Mouse (Mus musculus): ENCODE data around the gene Cdv3. TPM values are rescaled to one million over a fixed set of nuclear protein-coding genes. Genes with fewer than 3 reads are reported as not detected.

The Cdv3 gene
- total RNA-seq, 1 experiment = 233 TPM

DNA sequence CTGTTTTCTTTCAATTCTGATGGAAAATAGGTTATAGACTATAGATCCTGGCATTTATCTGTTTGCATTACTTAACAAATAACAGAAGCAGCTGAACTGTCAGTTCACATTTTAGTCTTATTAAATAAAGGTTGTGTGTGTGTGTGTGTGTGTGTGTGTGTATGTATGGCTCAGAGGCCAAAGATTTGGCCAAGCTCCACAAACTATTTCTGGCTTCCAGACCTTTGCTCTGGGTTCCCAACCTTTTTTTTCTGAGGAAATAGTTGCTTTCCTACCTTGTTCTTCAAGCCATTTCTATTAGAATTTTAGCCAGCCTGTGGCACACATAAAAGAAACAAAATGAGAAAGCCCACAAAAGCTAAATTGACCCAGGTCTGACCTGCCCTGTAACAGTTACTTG, 16.8 kb downstream of the Cdv3 start:
- Histone ChIP-seq H3K4me1 (ENCODE audit: control insufficient read depth in 2 of 2, insufficient read depth in 2 of 2, low read length in 2 of 2, poor library complexity in 1 of 2) (no peaks in the 10 kb centered on the region), H3K9ac (ENCODE audit: insufficient read depth, low read depth, low read length, poor library complexity, severe bottlenecking) (no peak overlapping the region), H3K36me3 (ENCODE audit: control insufficient read depth, insufficient read depth, low read length, poor library complexity, severe bottlenecking) (peaks cover 20% of the 10 kb centered on the region), H3K27ac (ENCODE audit: insufficient read depth, low read depth, low read length, poor library complexity, severe bottlenecking) (no peak overlapping the region), H3K9me3 (ENCODE audit: control insufficient read depth, insufficient read depth, low read depth, low read length) (no peaks in the 10 kb centered on the region), H3K4me3 (ENCODE audit: insufficient read depth in 1 of 2, low read depth in 1 of 2, low read length in 2 of 2, poor library complexity in 1 of 2, severe bottlenecking in 1 of 2) (no peak overlapping the region)
- in situ Hi-C loops (cut with MboI; ENCODE audit: low sequenced_read_pairs in 2 of 2, unreplicated experiment in 2 of 2) = loop anchor here in 1 of 2 experiments (25.0 kb wide), 1 partner anchor 839 kb away; no protein-coding TSS in a partner anchor
- no peak for DNase-seq (ENCODE audit: low read depth, low spot score)
- TF ChIP-seq CHD2 (IDR thresholded peaks at IDR 0.05; ENCODE audit: low read depth, low read length) (no peak), ZC3H11A (IDR thresholded peaks at IDR 0.05; ENCODE audit: borderline replicate concordance, low read depth, low read length) (no peak), HCFC1 (IDR thresholded peaks at IDR 0.05; ENCODE audit: borderline replicate concordance, insufficient read depth, low read length) (no peak), ZNF384 (IDR thresholded peaks at IDR 0.05; ENCODE audit: low read depth, low read length) (no peak), MAFK (IDR thresholded peaks at IDR 0.05; ENCODE audit: insufficient read depth, low read depth, low read length) (no peak)

GRCm38 (mm10) chr9:103347996-103348490, 17.6 kb downstream of the Cdv3 start:
- no peaks in the 10 kb centered on the region for H3K9me3 ChIP-seq (ENCODE audit: control insufficient read depth, insufficient read depth, low read depth, low read length)
- in situ Hi-C loops (cut with MboI; ENCODE audit: low sequenced_read_pairs in 2 of 2, unreplicated experiment in 2 of 2) = loop anchor here in 1 of 2 experiments (25.0 kb wide), 1 partner anchor 839 kb away; no protein-coding TSS in a partner anchor
- peaks cover 25% of the 10 kb centered on the region for H3K36me3 ChIP-seq (ENCODE audit: control insufficient read depth, insufficient read depth, low read length, poor library complexity, severe bottlenecking)
- TF ChIP-seq MAFK (IDR thresholded peaks at IDR 0.05; ENCODE audit: insufficient read depth, low read depth, low read length) (no peak), ZC3H11A (IDR thresholded peaks at IDR 0.05; ENCODE audit: borderline replicate concordance, low read depth, low read length) (no peak), HCFC1 (IDR thresholded peaks at IDR 0.05; ENCODE audit: borderline replicate concordance, insufficient read depth, low read length) (no peak), ZNF384 (IDR thresholded peaks at IDR 0.05; ENCODE audit: low read depth, low read length) (no peak), CHD2 (IDR thresholded peaks at IDR 0.05; ENCODE audit: low read depth, low read length) (no peak)
- no peak overlapping the region for H3K4me3 ChIP-seq (ENCODE audit: insufficient read depth in 1 of 2, low read depth in 1 of 2, low read length in 2 of 2, poor library complexity in 1 of 2, severe bottlenecking in 1 of 2)
- no peaks in the 10 kb centered on the region for H3K4me1 ChIP-seq (ENCODE audit: control insufficient read depth in 2 of 2, insufficient read depth in 2 of 2, low read length in 2 of 2, poor library complexity in 1 of 2)
- no peak overlapping the region for H3K27ac ChIP-seq (ENCODE audit: insufficient read depth, low read depth, low read length, poor library complexity, severe bottlenecking)
- no peak overlapping the region for H3K9ac ChIP-seq (ENCODE audit: insufficient read depth, low read depth, low read length, poor library complexity, severe bottlenecking)
- no peak for DNase-seq (ENCODE audit: low read depth, low spot score)

- H3K9ac ChIP-seq (ENCODE audit: insufficient read depth, low read depth, low read length, poor library complexity, severe bottlenecking) = no peak overlapping the region
- in situ Hi-C loops (cut with MboI; ENCODE audit: low sequenced_read_pairs in 2 of 2, unreplicated experiment in 2 of 2) = loop anchor here in 1 of 2 experiments (25.0 kb wide), 1 partner anchor 840 kb away; no protein-coding TSS in a partner anchor
- DNase-seq (ENCODE audit: low read depth, low spot score) = no peak
- no peak overlapping the region for H3K4me3 ChIP-seq (ENCODE audit: insufficient read depth in 1 of 2, low read depth in 1 of 2, low read length in 2 of 2, poor library complexity in 1 of 2, severe bottlenecking in 1 of 2)
- no peak overlapping the region for H3K27ac ChIP-seq (ENCODE audit: insufficient read depth, low read depth, low read length, poor library complexity, severe bottlenecking)
- H3K36me3 ChIP-seq (ENCODE audit: control insufficient read depth, insufficient read depth, low read length, poor library complexity, severe bottlenecking) = peaks cover 25% of the 10 kb centered on the region
- H3K9me3 ChIP-seq (ENCODE audit: control insufficient read depth, insufficient read depth, low read depth, low read length) = no peaks in the 10 kb centered on the region
- no peak for TF ChIP-seq HCFC1 (IDR thresholded peaks at IDR 0.05; ENCODE audit: borderline replicate concordance, insufficient read depth, low read length)
- no peaks in the 10 kb centered on the region for H3K4me1 ChIP-seq (ENCODE audit: control insufficient read depth in 2 of 2, insufficient read depth in 2 of 2, low read length in 2 of 2, poor library complexity in 1 of 2)
Measured at GRCm38 (mm10) chr9:103347045-103347444, 18.6 kb downstream of the Cdv3 start.

DNA sequence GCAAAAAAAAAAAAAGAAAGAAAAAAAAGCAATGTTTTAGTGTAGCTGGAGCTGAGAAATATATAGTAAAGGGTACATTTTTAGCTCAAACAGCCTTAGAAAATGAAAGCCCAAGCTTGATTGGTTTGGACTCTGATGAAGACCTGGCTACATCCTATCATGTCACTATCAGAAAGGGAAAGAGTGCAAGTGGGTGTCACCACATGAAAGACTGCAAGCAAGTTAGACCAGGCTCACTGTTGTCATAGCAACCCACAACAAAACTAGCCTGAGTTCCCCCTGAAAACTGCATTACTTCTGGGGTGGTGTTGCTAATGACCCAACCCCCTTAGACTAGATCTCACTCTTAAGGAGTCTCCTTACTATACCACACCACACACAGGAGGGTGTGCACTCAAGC, 28.7 kb downstream of the Cdv3 start:
- H3K36me3 ChIP-seq (ENCODE audit: control insufficient read depth, insufficient read depth, low read length, poor library complexity, severe bottlenecking) = peaks cover 52% of the 10 kb centered on the region
- H3K27ac ChIP-seq (ENCODE audit: insufficient read depth, low read depth, low read length, poor library complexity, severe bottlenecking) = no peak overlapping the region
- H3K4me3 ChIP-seq (ENCODE audit: insufficient read depth in 1 of 2, low read depth in 1 of 2, low read length in 2 of 2, poor library complexity in 1 of 2, severe bottlenecking in 1 of 2) = no peak overlapping the region
- no peaks in the 10 kb centered on the region for H3K4me1 ChIP-seq (ENCODE audit: control insufficient read depth in 2 of 2, insufficient read depth in 2 of 2, low read length in 2 of 2, poor library complexity in 1 of 2)
- DNase-seq (ENCODE audit: low read depth, low spot score) = no peak
- TF ChIP-seq HCFC1 (IDR thresholded peaks at IDR 0.05; ENCODE audit: borderline replicate concordance, insufficient read depth, low read length) (no peak), CHD2 (IDR thresholded peaks at IDR 0.05; ENCODE audit: low read depth, low read length) (no peak), ZC3H11A (IDR thresholded peaks at IDR 0.05; ENCODE audit: borderline replicate concordance, low read depth, low read length) (no peak), ZNF384 (IDR thresholded peaks at IDR 0.05; ENCODE audit: low read depth, low read length) (no peak)
- no peak overlapping the region for H3K9ac ChIP-seq (ENCODE audit: insufficient read depth, low read depth, low read length, poor library complexity, severe bottlenecking)
- no peaks in the 10 kb centered on the region for H3K9me3 ChIP-seq (ENCODE audit: control insufficient read depth, insufficient read depth, low read depth, low read length)
- in situ Hi-C loops (cut with MboI; ENCODE audit: low sequenced_read_pairs in 2 of 2, unreplicated experiment in 2 of 2) = loop anchor here in 1 of 2 experiments (25.0 kb wide), 1 partner anchor 850 kb away; no protein-coding TSS in a partner anchor

GRCm38 (mm10) chr9:103332663-103333062, 33.0 kb downstream of the Cdv3 start:
- TF ChIP-seq HCFC1 (IDR thresholded peaks at IDR 0.05; ENCODE audit: borderline replicate concordance, insufficient read depth, low read length) (no peak), MAFK (IDR thresholded peaks at IDR 0.05; ENCODE audit: insufficient read depth, low read depth, low read length) (no peak), ZNF384 (IDR thresholded peaks at IDR 0.05; ENCODE audit: low read depth, low read length) (no peak), ZC3H11A (IDR thresholded peaks at IDR 0.05; ENCODE audit: borderline replicate concordance, low read depth, low read length) (no peak), CHD2 (IDR thresholded peaks at IDR 0.05; ENCODE audit: low read depth, low read length) (no peak)
- H3K4me1 ChIP-seq (ENCODE audit: control insufficient read depth in 2 of 2, insufficient read depth in 2 of 2, low read length in 2 of 2, poor library complexity in 1 of 2) = no peaks in the 10 kb centered on the region
- no peak overlapping the region for H3K4me3 ChIP-seq (ENCODE audit: insufficient read depth in 1 of 2, low read depth in 1 of 2, low read length in 2 of 2, poor library complexity in 1 of 2, severe bottlenecking in 1 of 2)
- in situ Hi-C loops (cut with MboI; ENCODE audit: low sequenced_read_pairs in 2 of 2, unreplicated experiment in 2 of 2) = loop anchor here in 1 of 2 experiments (25.0 kb wide), 1 partner anchor 855 kb away; no protein-coding TSS in a partner anchor
- DNase-seq (ENCODE audit: low read depth, low spot score) = no peak
- H3K27ac ChIP-seq (ENCODE audit: insufficient read depth, low read depth, low read length, poor library complexity, severe bottlenecking) = no peak overlapping the region
- H3K9ac ChIP-seq (ENCODE audit: insufficient read depth, low read depth, low read length, poor library complexity, severe bottlenecking) = no peak overlapping the region
- no peaks in the 10 kb centered on the region for H3K9me3 ChIP-seq (ENCODE audit: control insufficient read depth, insufficient read depth, low read depth, low read length)
- H3K36me3 ChIP-seq (ENCODE audit: control insufficient read depth, insufficient read depth, low read length, poor library complexity, severe bottlenecking) = peaks cover 46% of the 10 kb centered on the region
